Mouse (Mus musculus) yolk sac, embryonic 10.5 days (tissue): ENCODE results near the gene Sem1.
"Not testable (repeated sequence)": the region's sequence is repeated elsewhere in the genome, so short reads cannot be mapped to it uniquely, and the experiment has no call there.

Experiments
- DNase-seq: peaks from one replicate; pipeline ENCODE4 v3.0.0-alpha.2; 2017; ENCODE audit warnings: low spot score

Gene Sem1

DNA sequence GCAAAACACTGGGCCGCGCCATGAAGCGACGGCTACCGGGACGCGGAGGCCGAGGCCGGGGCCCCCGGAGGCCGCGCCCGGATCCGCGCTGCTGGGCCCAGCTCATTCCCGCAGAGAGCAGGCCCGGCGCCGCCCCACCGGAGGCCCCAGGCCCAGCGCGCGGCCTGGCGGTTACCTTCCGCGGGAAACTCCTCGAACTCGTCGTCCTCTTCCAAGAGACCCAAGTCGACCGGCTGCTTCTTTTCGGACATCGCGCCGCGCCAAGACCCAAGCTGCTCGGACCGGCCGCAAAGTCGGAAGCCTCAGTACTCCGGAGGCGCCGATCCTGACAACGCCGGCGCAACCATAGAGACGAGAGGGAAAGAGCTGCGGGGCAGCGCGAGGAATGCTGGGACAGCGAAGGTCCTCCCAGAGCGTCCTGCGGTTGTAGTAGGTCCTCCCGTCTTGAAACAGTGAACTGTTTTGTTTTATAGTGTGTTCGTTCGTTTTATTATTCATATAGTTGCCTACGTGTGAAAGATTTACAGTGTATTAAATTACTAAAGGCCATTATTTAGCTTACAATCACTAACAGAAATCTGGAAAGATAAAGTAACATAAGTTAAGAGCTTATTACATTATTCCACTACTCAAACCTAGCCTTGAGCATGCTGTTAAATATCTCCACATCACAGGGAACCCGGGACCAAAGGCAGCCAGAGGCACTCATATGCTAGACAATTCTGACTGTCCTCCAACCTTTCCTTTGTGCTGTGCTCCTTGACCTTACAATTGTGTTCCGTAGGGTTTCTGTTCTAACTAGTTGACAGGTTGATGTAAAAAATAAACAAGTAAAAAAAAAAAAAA, at the start of gene Sem1:
Sem1 (minus strand) TSS at position 360 of the 846 bp plus-strand sequence.
- peak; percentile 89 for DNase-seq

DNA sequence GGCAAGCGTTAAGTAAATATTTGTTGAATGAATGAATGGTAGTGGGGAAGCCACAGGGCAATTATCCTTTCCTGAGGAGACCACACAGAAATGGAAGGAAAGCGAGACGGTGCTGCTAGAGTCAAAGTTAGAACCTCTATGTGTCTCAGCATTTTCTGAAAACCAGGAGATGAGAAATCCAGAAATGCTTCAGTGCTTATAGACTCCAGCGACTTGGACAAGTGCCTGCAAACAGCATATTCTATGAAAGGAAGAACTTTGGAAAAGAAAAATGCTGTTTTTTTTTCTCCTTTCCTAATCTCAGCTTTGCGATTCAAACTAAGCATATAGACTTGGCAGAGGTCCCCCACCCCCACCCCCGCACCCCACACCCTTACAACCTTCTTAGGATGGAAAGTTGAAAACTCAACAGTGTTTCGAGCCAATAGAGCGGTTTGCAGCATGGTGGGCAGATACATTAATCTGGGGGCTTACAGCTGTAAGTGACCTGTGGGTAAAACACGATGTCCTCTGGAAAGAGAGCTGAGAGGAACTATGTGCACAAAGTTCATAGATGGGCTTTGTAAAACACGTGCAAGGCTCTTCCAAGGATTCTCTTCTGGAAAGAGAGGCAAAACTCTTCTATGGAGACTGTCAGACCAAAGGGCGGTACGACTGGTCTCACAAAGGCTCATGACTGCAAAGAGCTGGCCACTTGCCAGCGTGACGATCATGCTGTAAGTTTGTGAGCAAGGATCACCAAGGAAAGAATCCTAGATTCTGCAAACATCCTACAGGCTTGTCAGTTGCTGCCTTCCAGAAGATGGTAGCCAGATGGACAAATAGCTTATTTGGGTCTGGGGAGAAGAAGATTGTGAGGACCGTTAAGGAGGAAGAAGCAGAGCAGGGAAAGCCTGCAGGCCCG, 44.6 kb upstream of the Sem1 start:
- DNase-seq, result peak; percentile 19

DNA sequence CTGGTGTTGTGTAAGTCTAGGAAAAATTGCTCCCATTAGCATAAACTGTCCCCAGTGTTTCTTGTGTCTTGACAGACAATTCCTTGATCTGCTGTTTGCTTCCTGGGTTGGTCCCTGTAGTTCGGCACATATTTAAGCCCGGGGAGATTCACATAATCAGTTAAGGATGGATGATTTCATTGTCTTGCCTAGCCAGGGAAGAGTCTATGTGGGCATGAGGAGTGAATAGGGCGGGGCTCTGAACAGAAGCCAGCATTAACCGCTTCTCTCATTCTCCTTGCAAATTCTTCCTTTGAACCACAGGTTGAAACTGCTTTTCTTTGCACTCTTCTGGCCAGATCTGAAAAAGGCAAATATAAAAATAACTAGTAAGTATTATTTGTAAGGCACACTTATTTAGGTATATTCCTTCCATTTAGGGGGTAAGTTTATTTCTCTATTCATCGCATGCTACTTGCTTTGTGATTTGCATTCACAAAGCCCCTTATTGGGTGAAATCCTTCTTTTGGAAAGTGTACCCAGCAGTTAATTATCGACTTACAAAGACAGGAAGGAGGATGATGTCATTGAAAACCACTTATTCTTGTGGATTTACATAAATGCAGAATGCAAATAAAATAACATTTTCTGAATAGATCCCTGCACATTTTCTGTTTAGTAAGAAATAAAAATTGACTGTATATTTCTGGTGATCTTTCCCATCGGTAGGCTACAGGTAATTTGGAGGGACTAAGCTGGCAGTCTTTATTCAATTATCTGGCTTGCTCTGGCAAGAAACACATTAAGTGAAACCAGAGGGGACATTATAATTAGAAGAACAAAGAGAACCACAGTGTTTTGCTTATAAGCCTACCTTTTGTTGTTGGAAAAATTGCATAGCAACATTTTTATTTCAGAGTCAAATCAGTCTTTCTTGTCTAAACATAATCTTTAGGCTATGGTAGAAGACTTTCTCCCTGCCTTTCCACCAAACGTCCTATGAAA, 25.4 kb upstream of the Sem1 start:
- no peak for DNase-seq

DNA sequence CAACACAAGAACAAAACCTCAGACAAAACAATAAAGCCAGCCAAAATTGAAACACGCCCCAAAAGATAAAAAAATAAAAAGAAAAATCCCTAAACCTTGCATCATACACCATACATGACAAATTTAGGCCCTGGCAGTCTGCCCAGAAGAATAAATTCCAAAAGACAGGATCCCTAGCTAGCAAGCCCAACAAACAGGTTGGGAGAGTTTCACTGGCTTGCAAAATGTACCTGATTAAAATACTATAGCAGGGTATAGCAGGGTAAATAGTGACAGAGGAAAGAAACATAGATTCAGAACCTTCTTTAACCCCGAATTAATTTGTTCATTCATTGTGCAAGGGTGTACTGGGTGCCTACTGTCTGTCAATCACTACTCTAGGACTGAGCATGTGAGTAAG, 7.8 kb upstream of the Sem1 start:
- no peak for DNase-seq

DNA sequence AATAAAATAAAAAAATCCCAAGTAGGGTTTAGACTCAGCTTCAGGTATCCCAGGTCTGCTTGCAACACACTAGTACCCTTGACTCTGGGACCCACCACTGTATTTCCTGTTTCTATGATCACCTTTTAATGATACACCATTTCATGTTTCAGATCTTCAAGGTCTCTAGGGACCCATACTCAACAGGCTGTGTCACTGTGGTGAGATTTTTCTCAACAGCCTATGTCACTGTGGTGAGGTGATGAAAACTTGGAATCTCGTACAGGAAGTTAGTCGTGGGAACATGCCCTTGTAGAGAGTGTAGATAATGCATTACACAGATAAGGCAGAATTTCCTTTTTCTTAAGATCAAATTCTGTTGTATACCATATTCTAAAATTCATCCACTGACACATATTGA, 3.4 kb upstream of the Sem1 start:
- no peak for DNase-seq

DNA sequence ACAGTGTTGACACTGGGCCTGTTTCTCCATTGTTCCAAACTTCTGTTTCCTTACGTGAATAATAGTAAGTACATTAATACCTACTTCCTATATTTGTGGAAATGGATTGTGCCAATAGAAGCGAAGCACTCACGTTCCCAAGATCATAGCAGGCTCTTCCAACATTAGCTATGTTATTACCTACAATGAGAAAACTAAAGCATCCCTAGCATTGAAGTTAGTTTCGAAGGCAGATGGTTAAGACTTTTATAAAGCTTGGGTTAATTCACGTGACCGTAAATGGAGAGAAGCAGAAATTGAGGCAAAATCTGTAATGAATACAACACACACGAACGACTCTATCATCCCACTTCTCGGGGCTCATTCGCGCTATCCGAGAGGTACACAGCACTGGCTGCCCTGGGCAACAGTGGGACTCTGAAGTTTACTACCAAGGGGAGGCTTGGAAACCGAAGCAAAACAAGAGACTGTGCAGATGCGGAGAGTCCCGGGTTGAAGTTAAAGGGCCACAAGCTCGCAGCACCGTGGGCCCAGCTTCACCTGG, 650 bp downstream of the Sem1 start:
- DNase-seq, result no peak

DNA sequence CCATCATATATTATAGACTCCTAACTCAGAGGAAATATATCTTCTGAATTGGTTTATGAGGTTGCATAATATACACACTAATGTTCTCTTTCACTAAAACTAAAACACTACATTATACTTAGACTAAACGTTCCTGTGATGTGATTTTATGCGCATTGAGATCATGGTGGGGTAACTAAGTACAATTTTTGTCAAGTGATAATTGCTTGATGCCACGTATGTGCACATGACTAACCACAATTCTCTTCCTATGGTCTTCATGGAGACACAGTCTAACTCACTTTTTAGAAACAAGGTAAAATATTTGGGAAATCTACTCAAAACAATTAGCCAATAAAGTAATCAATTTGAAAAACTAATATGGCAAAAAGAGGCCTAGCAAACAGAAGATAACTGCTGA, 1.2 kb downstream of the Sem1 start:
- DNase-seq, result no peak

DNA sequence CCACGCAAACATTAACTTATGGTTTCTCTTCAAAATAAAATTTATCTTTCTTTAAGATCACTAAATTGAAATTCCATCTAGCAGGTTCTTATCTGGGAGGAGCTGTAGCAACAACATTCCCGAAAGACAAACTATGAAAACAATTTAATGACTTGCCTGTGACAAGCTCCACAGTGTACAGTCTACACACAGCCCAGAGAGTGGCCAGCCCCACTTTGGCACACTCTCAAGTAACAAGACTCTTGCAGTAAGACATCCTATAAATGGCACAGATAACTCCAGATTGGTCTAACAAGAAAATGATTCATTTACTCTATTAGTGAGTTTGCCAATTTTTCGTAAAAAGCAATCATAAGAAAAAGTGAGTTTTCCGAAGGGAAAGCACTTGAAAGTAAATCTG, 2.7 kb downstream of the Sem1 start:
- no peak for DNase-seq

DNA sequence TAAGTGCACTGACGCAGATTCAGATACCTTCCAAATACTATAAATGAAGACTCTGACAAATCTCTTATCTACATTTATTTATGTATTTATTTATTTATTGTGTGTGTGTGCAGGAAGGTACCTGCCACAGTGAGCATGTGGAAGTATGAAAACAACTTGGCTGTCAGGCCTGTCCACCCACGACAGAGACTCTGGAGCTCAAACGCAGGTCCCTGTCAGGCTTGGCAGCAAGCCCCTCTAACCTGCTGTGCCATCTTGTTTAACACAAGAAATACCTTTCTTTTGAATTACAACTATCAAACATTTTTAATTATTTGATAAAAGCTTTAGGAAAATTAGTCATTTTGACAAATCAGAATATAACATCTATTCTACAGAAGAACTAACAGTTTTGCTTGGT, 10.0 kb downstream of the Sem1 start:
- DNase-seq, result no peak

DNA sequence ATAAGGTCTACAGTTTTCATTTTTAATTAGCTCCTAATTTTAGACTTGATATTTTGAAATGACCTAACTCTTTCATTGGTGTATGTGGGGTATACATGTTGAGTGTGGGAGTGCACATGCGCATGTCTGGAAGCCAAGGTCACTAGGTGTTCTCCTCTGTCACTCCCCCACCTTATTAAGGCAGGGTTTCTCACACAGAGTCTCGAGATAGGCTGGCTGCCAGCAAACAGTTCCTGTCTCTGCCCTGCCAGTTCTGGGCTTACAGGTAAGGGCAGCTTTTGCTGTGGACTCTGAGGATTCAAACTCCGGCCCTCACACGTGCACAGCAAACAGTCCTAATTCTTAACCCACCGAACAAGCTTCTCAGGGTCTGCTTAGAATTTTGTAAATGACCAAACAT, 14.8 kb downstream of the Sem1 start:
- DNase-seq, result no peak

DNA sequence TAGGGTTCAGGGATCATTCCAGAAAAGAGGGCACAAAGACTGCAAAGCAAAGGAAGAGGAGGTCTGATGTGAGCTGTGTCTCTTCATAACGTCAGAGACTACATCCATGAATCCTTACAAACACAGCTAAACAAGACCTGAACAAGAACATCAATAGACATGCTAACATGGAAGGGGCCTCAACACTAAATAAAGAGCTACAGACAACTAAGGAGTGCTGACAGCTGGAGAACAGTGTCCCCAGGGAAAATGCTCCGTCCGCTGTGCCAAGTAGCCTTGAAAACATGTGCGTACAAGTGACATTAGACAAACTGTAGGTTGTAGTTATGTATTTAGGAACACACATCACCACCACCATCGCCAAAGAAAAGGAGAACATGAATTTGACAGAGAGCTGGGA, 15.7 kb downstream of the Sem1 start:
- no peak for DNase-seq

DNA sequence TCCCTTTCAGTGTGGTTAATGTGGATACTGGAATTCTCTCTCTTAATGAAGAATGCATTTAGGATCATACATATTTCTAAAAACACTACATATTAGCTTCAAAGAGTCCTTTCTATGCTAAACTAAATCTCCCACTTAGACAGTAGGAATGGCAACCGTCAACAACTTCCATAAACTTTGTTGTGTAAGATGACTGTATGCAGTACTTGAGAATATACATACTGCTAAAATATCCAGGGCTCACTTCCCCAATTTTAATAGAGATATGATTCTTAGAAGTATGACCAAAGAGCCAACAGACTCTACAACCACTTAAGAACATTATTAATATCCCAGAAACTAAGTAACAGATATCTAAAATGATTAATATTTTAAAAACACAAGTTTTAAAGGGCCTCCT, 20.8 kb downstream of the Sem1 start:
- DNase-seq, result no peak

DNA sequence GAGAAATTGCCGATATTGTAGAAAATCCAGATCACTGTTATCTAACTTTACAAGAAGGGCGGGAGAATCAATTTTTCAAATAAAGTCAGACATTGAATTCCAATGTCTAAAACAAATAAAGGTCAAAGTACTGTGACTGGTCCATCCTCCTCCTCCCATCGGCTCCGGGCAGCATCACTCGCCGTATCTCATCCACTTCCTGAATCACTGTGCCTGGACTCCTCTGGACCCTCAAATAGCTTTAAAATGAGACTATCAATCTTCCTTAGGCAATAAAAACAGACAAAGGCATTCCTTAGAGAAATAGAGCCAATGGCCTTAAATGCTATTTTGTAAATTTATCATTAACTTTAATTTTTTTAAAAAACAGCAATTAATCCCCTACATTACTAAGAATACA, 26.5 kb downstream of the Sem1 start:
- DNase-seq, result no peak

DNA sequence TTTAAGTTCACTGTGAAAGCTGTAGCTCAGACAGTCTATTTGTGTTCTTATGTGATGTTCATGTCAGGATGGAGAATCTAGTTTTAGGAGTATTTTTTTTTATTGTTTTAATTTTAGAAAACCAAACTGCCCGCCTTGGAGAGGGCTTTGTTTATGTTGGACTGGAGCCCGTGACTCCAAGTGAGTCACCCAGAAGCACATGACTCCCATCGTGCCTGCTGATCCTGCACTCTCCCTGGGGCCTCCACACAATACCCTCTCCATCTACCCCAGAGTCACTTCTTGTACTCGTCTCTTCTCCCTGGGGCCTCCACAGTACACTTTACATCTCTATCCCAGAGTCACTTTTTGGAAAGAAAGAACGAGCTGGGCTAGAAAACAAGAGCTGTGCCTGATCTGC, 30.5 kb downstream of the Sem1 start:
- no peak for DNase-seq

DNA sequence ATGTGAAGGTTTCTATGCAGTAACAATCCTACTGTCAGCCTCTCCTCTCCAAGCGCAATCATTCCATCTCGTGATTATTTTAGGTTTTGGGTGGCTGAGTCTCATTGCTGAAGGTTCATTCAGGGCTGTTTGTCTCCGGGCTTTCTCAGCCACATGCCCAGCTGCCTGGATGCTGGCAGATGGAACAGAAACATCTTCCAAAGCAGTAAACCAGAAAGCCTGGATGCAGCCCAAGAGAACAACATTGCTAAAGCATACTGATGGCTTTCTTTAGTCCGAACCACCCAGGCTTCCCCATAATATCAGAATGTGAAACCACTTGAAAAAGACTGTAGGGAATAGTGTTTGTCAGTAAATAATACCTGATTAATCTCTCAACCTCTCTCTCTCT, 34.2 kb downstream of the Sem1 start:
- DNase-seq, result no peak

DNA sequence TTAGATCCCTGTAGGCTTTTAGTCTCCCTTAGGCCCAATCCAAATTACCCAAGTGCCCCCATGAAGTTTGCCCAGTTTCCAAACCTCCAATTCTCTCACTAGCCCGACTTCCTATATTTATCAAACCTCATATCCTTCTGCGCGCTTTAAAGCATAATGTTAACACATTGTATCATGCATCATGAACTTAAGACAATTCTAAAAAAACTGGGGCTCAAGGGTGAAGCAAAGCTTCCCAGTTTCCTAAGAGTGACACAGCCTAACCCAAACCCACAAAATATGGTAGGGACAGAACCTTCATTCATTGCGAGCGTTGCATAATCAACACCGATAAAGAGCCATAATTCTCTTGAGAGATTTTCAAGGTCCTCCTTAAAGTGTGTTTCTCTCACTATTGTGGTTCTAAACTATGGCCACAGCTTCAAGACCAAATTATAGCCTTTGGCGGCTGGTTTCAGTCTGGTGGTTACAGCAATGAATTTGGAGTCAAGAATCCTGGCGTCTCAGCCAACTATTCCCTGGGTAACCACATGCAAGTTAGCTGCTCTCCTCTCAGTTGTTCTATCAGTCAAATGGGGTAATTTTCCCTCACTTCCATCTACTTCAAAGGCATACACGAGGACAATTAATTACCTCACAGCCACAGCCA, 34.7 kb downstream of the Sem1 start:
- DNase-seq, result no peak

DNA sequence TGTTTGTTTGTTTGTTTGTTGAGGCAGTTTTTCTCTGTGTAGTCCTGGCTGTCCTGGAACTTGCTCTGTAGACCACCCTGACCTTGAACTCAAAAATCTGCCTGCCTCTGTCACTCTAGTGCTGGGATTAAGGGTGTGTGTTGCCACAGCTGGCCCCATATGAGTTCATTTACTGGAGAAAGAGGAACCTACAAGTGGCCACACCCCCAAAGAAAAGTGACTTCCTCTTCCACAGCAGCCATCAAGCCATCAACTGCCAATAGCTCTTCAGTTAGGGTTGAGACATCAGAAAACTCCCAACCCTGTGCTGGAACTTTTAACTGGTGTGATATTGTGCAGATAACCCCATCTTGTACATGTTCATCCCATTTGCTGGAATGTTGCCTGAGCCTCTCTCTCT, 36.3 kb downstream of the Sem1 start:
- DNase-seq, result no peak

DNA sequence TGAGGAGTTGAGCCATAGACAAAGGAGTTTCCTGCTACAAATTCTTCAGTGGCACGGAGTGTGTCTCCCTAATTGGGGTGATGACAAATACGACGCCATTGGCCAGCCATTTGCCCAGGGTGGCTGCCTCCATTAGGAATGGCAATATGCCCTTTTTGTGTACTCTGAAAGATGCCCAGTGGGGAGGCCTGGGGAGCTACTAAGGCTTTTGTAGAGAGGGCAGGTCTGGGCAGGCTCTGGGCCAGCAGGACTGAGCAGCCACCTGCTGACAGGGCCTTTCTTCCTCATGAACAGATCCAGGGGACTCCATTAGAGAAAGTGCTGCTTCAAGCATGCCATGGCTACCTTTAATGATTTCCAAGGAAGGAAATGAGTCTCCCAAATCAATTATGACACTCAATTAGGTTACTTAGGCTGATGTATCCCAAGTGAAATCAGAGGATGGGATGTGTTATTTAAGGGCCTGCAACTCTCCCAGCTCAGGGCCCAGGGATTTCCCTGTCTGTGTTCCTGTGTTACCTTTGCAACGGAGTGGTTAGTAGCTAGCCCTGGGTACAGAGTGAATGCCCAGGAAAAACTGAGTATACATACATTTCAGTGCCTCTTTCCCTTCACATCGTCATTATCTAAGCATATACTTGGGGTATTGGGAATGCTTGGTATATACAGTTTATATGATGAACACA, 41.5 kb downstream of the Sem1 start:
- no peak for DNase-seq

DNA sequence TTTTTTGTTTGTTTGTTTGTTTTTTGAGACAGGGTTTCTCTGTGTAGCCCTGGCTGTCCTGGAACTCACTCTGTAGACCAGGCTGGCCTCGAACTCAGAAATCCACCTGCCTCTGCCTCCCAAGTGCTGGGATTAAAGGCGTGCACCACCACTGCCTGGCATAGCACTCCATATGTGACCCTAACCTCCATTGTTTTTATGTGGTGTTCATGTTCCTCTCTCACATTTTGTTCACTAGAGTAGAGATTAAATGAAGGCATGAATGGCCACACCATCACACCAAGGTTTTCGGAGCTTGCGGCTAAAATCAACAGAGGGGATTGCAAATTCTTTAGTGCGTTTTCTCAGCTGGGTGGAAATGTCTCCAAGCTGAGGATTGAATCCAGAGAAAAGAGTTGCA, 42.1 kb downstream of the Sem1 start:
- DNase-seq, result not testable (repeated sequence)
